8 mouse cellular contexts compared by ENCODE assay signal in the genomic region with DNA sequence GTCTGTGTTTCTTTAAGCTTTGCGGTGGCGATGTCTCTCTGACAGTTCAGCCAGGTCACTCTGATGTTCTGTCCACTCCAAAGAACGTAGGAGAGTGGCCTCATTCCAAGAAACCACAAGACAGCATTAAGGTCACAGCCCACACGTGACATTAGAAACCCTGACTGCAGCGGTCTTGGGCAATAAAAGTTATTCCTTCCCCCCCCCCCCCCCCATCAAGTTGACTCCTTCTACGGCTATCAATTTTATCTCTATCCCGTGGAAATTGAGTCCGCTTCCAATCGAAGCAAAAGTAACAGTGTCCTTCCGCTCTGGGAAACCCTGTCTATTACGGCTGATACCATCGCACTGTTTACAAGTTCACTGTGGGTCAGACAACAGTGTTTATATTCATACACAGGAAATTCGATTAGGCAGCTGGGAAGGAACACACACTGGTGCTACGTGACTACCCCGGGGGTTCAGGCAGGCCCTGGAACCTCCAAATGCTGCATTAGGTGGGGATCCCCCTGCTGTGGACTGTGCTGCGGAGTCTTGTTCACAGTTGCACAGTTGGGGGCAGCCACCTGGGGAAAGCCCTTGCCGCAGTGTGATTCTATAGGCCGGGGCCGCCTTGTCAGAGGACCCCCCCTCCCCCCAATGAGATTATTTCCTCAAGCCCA.
A peak's percentile ranks its signal among the peaks of the same experiment; 100 is the strongest.
DNase-seq lines count a peak whose midpoint lies in the region; ATAC-seq and TF ChIP-seq lines count a peak whose summit lies in the region.

No protein-coding gene starts in this region.

- no peaks in the 10 kb centered on the region for H3K36me3 ChIP-seq in intestine, embryonic 14.5 days (ENCODE audit: control insufficient read depth, insufficient read depth, low read length)
- H3K36me3 ChIP-seq in lung, postnatal 0 days (ENCODE audit: insufficient read depth, low read length), result no peaks in the 10 kb centered on the region

- TF ChIP-seq EP300 in lung, postnatal 0 days (IDR thresholded peaks at IDR 0.05), result peak; percentile 93

- WGBS in intestine, embryonic 14.5 days, result 19% methylated on average over 19 of the region's 19 CpGs
- 19% methylated on average over 19 of the region's 19 CpGs for WGBS in lung, postnatal 0 days

- TF ChIP-seq CTCF in lung, postnatal 0 days (IDR thresholded peaks at IDR 0.05), result no peak

- no peaks in the 10 kb centered on the region for H3K27me3 ChIP-seq in intestine, embryonic 14.5 days (replicated peaks; ENCODE audit: control insufficient read depth, insufficient read depth, low read length)
- no peaks in the 10 kb centered on the region for H3K27me3 ChIP-seq in lung, postnatal 0 days (replicated peaks; ENCODE audit: insufficient read depth, low read length)

- H3K4me1 ChIP-seq in intestine, embryonic 14.5 days (replicated peaks; ENCODE audit: control insufficient read depth, insufficient read depth, low read length), result peaks cover 70% of the 10 kb centered on the region
- peaks cover 30% of the 10 kb centered on the region for H3K4me1 ChIP-seq in lung, postnatal 0 days (ENCODE audit: insufficient read depth, low read depth, low read length)

- H3K9ac ChIP-seq in intestine, embryonic 14.5 days (ENCODE audit: low read length), result no peak overlapping the region
- H3K9ac ChIP-seq in lung, postnatal 0 days (replicated peaks; ENCODE audit: low read depth), result no peak overlapping the region

- H3K9me3 ChIP-seq in intestine, embryonic 14.5 days (ENCODE audit: control insufficient read depth, low read length), result no peaks in the 10 kb centered on the region
- H3K9me3 ChIP-seq in lung, postnatal 0 days (ENCODE audit: low read length), result no peaks in the 10 kb centered on the region

- peak overlapping the region; percentile 51; the same call in 1 of the 2 replicates for H3K27ac ChIP-seq in intestine, embryonic 14.5 days (ENCODE audit: low read depth)
- peak overlapping the region; percentile 82 for H3K27ac ChIP-seq in lung, postnatal 0 days (ENCODE audit: low read length)

- ATAC-seq in intestine, embryonic 14.5 days (replicated peaks; ENCODE audit: low FRiP score, low TSS enrichment, low read depth), result peak; percentile 24; the same call in 1 of the 2 replicates
- peak; percentile 65 for ATAC-seq in lung, postnatal 0 days
- ATAC-seq in erythroid progenitor cell, adult 5-6 weeks (replicated peaks; ENCODE audit: low FRiP score, poor library complexity, severe bottlenecking), result no peak

- no peak overlapping the region for H3K4me3 ChIP-seq in intestine, embryonic 14.5 days (ENCODE audit: low read depth, low read length)
- H3K4me3 ChIP-seq in lung, postnatal 0 days (ENCODE audit: low read depth, low read length), result no peak overlapping the region

- peak overlapping the region; percentile 20; the same call in 1 of the 2 replicates for H3K4me2 ChIP-seq in intestine, embryonic 14.5 days (ENCODE audit: low read length)
- H3K4me2 ChIP-seq in lung, postnatal 0 days (replicated peaks; ENCODE audit: low read depth, low read length), result peak overlapping the region; percentile 25; the same call in 1 of the 2 replicates

- DNase-seq in kidney, adult 11 months, result peak; percentile 71
- DNase-seq in kidney, postnatal 4 days, result no peak
- peak; percentile 63 for DNase-seq in adrenal gland, postnatal 10 days
- DNase-seq in intestine, embryonic 14.5 days (ENCODE audit: low spot score), result no peak
- peak; percentile 72 for DNase-seq in lung, postnatal 0 days (ENCODE audit: low spot score)
- no peak for DNase-seq in ovary, postnatal 36 days (ENCODE audit: low spot score)
- no peak for DNase-seq in layer of hippocampus, postnatal 10 days (ENCODE audit: low spot score in 2 of 2)

Comparison
In these comparisons a context has a peak if more than half of its experiments do, and no peak if none do; other contexts are left out.
1. DNase-seq: peak in kidney, adult 11 months (single experiment), adrenal gland, postnatal 10 days (single experiment) and lung, postnatal 0 days (single experiment); none in kidney, postnatal 4 days (0 of 2), intestine, embryonic 14.5 days (single experiment), ovary, postnatal 36 days (single experiment) and layer of hippocampus, postnatal 10 days (0 of 2).